Mouse (Mus musculus) stomach, embryonic 16.5 days (tissue): ENCODE data around the gene Sugp2. TPM values are rescaled to one million over a fixed set of nuclear protein-coding genes. Genes with fewer than 3 reads are reported as not detected.

Experiments
- ATAC-seq: fragments of 200-750 bp; cut with Nextera tagmentation; 2 replicates; pipeline ENCODE4 v1.8.0; 2017; ENCODE audit warnings: moderate number of reproducible peaks, moderate TSS enrichment; ENCODE audit not compliant: insufficient read depth, low FRiP score
- H3K27ac ChIP-seq: fragments of 300-500 bp; sonication (generic); 2 replicates; pipeline ENCODE4 v1.5.1; 2014; ENCODE audit warnings: low read length
- H3K27me3 ChIP-seq: fragments of 300-500 bp; sonication (generic); 2 replicates; pipeline ENCODE4 v1.6.1; 2014; ENCODE audit warnings: low read length, control low read depth, mixed read lengths; ENCODE audit not compliant: control insufficient read depth, insufficient read depth
- H3K36me3 ChIP-seq: fragments of 300-500 bp; sonication (generic); 2 replicates; pipeline ENCODE4 v1.6.1; 2014; ENCODE audit warnings: low read length; ENCODE audit not compliant: control insufficient read depth, insufficient read depth
- H3K4me1 ChIP-seq: fragments of 300-500 bp; sonication (generic); 2 replicates; pipeline ENCODE4 v1.6.1; 2014; ENCODE audit warnings: low read length, control low read depth, mixed read lengths; ENCODE audit not compliant: control insufficient read depth, insufficient read depth
- H3K4me2 ChIP-seq: fragments of 300-500 bp; sonication (generic); 2 replicates; pipeline ENCODE4 v1.6.1; 2014; ENCODE audit warnings: low read depth, low read length, mixed read lengths
- H3K4me3 ChIP-seq: fragments of 300-500 bp; sonication (generic); replicated peaks from 2 replicates; pipeline ENCODE4 v1.5.1; 2014; ENCODE audit warnings: mild to moderate bottlenecking, low read length
- H3K9ac ChIP-seq: fragments of 300-500 bp; sonication (generic); 2 replicates; pipeline ENCODE4 v1.6.1; 2014; ENCODE audit warnings: low read length
- H3K9me3 ChIP-seq: fragments of 300-500 bp; sonication (generic); replicated peaks from 2 replicates; pipeline ENCODE4 v1.6.1; 2016; ENCODE audit warnings: low read length, control low read depth; ENCODE audit not compliant: control insufficient read depth
- WGBS: fragments of 180-500 bp; shearing (Covaris S2); extraction: QIAGEN DNeasy Blood & Tissue Kit; methylation state at CpG from one replicate; pipeline ENCODE4 v1.1.7; 2014; 5-methylcytosine and 5-hydroxymethylcytosine counted together
- polyA plus RNA-seq: library from polyadenylated mRNA; unstranded; fragments of >200 nt; fragmentation: Nextera tagmentation; extraction: Ambion mirVana; gene quantifications from 2 replicates; pipeline ENCODE4 v1.2.1, GENCODE M21; 2015

The Sugp2 gene
- polyA plus RNA-seq, 1 experiment from 2014 or later: 25.6 TPM

- H3K4me1 ChIP-seq: peaks cover 8% of the 10 kb centered on the region
- peak within 1 kb of the TSS; percentile 87 for H3K4me3 ChIP-seq
- H3K9ac ChIP-seq: peak within 1 kb of the TSS; percentile 92
- no peaks in the 10 kb centered on the region for H3K27me3 ChIP-seq
- H3K4me2 ChIP-seq: peak within 1 kb of the TSS; percentile 89
- WGBS: 2% methylated on average over 36 of the region's 36 CpGs
- no peaks in the 10 kb centered on the region; the same call in 1 of the 2 replicates for H3K9me3 ChIP-seq
- peaks cover 19% of the 10 kb centered on the region for H3K36me3 ChIP-seq
- ATAC-seq: peak; percentile 87
- peak within 1 kb of the TSS; percentile 74 for H3K27ac ChIP-seq
These were observed 48.6 kb downstream of the Sugp2 start, which contains the start of gene Homer3 for GRCm38 (mm10) chr8:70282603-70283135. TSS of gene Homer3 (plus strand) at chr8:70282827.

GRCm38 (mm10) chr8:70283136-70284077 is 49.4 kb downstream of the Sugp2 start:
- H3K9ac ChIP-seq: peak overlapping the region; percentile 92
- H3K4me2 ChIP-seq: peak overlapping the region; percentile 89
- peak; percentile 53; the same call in 1 of the 2 replicates for ATAC-seq
- H3K36me3 ChIP-seq: peaks cover 19% of the 10 kb centered on the region
- under 1% methylated on average over 55 of the region's 55 CpGs for WGBS
- no peaks in the 10 kb centered on the region for H3K27me3 ChIP-seq
- H3K27ac ChIP-seq: peak overlapping the region; percentile 74
- peak overlapping the region; percentile 87 for H3K4me3 ChIP-seq
- peaks cover 2% of the 10 kb centered on the region; the same call in 1 of the 2 replicates for H3K4me1 ChIP-seq
- no peaks in the 10 kb centered on the region; the same call in 1 of the 2 replicates for H3K9me3 ChIP-seq

GRCm38 (mm10) chr8:70284421-70284820 is 50.4 kb downstream of the Sugp2 start:
- Histone ChIP-seq H3K4me1 (peaks cover 2% of the 10 kb centered on the region; the same call in 1 of the 2 replicates), H3K36me3 (peaks cover 19% of the 10 kb centered on the region), H3K4me2 (peak overlapping the region; percentile 89), H3K27ac (no peak overlapping the region), H3K9ac (no peak overlapping the region), H3K9me3 (no peaks in the 10 kb centered on the region; the same call in 1 of the 2 replicates), H3K4me3 (no peak overlapping the region), H3K27me3 (no peaks in the 10 kb centered on the region)
- ATAC-seq: no peak
- WGBS: 74% methylated on average over 5 of the region's 5 CpGs

- no peaks in the 10 kb centered on the region for H3K27me3 ChIP-seq
- no peaks in the 10 kb centered on the region; the same call in 1 of the 2 replicates for H3K9me3 ChIP-seq
- no peak overlapping the region for H3K9ac ChIP-seq
- H3K4me1 ChIP-seq: peaks cover 2% of the 10 kb centered on the region; the same call in 1 of the 2 replicates
- ATAC-seq: no peak
- no peak overlapping the region for H3K27ac ChIP-seq
- peaks cover 19% of the 10 kb centered on the region for H3K36me3 ChIP-seq
- H3K4me3 ChIP-seq: no peak overlapping the region
- no peak overlapping the region for H3K4me2 ChIP-seq
- WGBS: 97% methylated on average over 15 of the region's 15 CpGs
These were observed 51.3 kb downstream of the Sugp2 start for GRCm38 (mm10) chr8:70285304-70285703.

GRCm38 (mm10) chr8:70286737-70287136 is 52.7 kb downstream of the Sugp2 start:
- Histone ChIP-seq H3K9me3 (no peaks in the 10 kb centered on the region; the same call in 1 of the 2 replicates), H3K27me3 (no peaks in the 10 kb centered on the region), H3K27ac (no peak overlapping the region), H3K9ac (no peak overlapping the region), H3K4me3 (no peak overlapping the region), H3K36me3 (peaks cover 23% of the 10 kb centered on the region), H3K4me2 (no peak overlapping the region), H3K4me1 (peaks cover 2% of the 10 kb centered on the region; the same call in 1 of the 2 replicates)
- 86% methylated on average over 8 of the region's 8 CpGs for WGBS
- ATAC-seq: no peak

GRCm38 (mm10) chr8:70293988-70294405 is 60.0 kb downstream of the Sugp2 start:
- H3K27ac ChIP-seq: peak overlapping the region; percentile 42

GRCm38 (mm10) chr8:70300881-70301280 is 66.9 kb downstream of the Sugp2 start:
- H3K9me3 ChIP-seq: no peaks in the 10 kb centered on the region
- H3K36me3 ChIP-seq: no peaks in the 10 kb centered on the region; the same call in none of the 2 replicates
- ATAC-seq: no peak
- no peaks in the 10 kb centered on the region for H3K27me3 ChIP-seq
- H3K4me3 ChIP-seq: no peak overlapping the region
- WGBS: 77% methylated on average over 3 of the region's 3 CpGs
- no peak overlapping the region for H3K4me2 ChIP-seq
- no peak overlapping the region for H3K27ac ChIP-seq
- peaks cover 12% of the 10 kb centered on the region for H3K4me1 ChIP-seq
- H3K9ac ChIP-seq: no peak overlapping the region

More at GRCm38 (mm10) chr8:70293988-70294405, 60.0 kb downstream of the Sugp2 start:
- H3K4me2 ChIP-seq: no peak overlapping the region
- H3K36me3 ChIP-seq: peaks cover 21% of the 10 kb centered on the region; the same call in 1 of the 2 replicates
- no peak overlapping the region for H3K4me3 ChIP-seq
- no peaks in the 10 kb centered on the region for H3K9me3 ChIP-seq
- peak; percentile 9; the same call in 1 of the 2 replicates for ATAC-seq
- no peaks in the 10 kb centered on the region for H3K27me3 ChIP-seq
- H3K9ac ChIP-seq: no peak overlapping the region
- no peaks in the 10 kb centered on the region for H3K4me1 ChIP-seq
- 45% methylated on average over 5 of the region's 5 CpGs for WGBS

GRCm38 (mm10) chr8:70302358-70302890 is 68.4 kb downstream of the Sugp2 start, which contains the start of the genes Ddx49 and Cope:
TSS of gene Ddx49 (minus strand) at chr8:70302489.
TSS of gene Cope (plus strand) at chr8:70302518.
- Histone ChIP-seq H3K27ac (peak within 1 kb of the TSS; percentile 82), H3K4me3 (peak within 1 kb of the TSS; percentile 68), H3K27me3 (no peaks in the 10 kb centered on the region), H3K9me3 (no peaks in the 10 kb centered on the region), H3K4me2 (peak within 1 kb of the TSS; percentile 76), H3K36me3 (no peaks in the 10 kb centered on the region; the same call in none of the 2 replicates), H3K9ac (peak within 1 kb of the TSS; percentile 80), H3K4me1 (peaks cover 12% of the 10 kb centered on the region)
- WGBS: under 1% methylated on average over 40 of the region's 40 CpGs
- peak; percentile 90 for ATAC-seq
